Mouse (Mus musculus) forebrain, embryonic 10.5 days (tissue): ENCODE measurements around the gene Gm20816. TPM values are rescaled to one million over a fixed set of nuclear protein-coding genes. Genes with fewer than 3 reads are reported as not detected.
"Not testable (repeated sequence)": the region's sequence is repeated elsewhere in the genome, so short reads cannot be mapped to it uniquely, and the experiment has no call there.

Experiments
- DNase-seq: peaks from one replicate; pipeline ENCODE4 v3.0.0-alpha.2; 2017; ENCODE audit warnings: low spot score; ENCODE audit errors: extremely low spot score
- H3K27ac ChIP-seq: fragments of 300-500 bp; sonication (generic); 2 replicates; pipeline ENCODE4 v1.5.1; 2016; ENCODE audit warnings: mild to moderate bottlenecking
- H3K27me3 ChIP-seq: fragments of 300-500 bp; sonication (generic); 2 replicates; pipeline ENCODE4 v1.6.1; 2016; ENCODE audit warnings: mild to moderate bottlenecking; ENCODE audit not compliant: poor library complexity, severe bottlenecking
- H3K36me3 ChIP-seq: fragments of 300-500 bp; sonication (generic); replicated peaks from 2 replicates; pipeline ENCODE4 v1.6.1; 2016; ENCODE audit warnings: mild to moderate bottlenecking, moderate library complexity
- H3K4me1 ChIP-seq: fragments of 300-500 bp; sonication (generic); 2 replicates; pipeline ENCODE4 v1.6.1; 2016
- H3K4me3 ChIP-seq: fragments of 300-500 bp; sonication (generic); 2 replicates; pipeline ENCODE4 v1.5.1; 2016; ENCODE audit warnings: mild to moderate bottlenecking, moderate library complexity
- H3K9me3 ChIP-seq: fragments of 300-500 bp; sonication (generic); 2 replicates; pipeline ENCODE4 v1.6.1; 2016; ENCODE audit warnings: mild to moderate bottlenecking, moderate library complexity
- WGBS: fragments of 180-500 bp; shearing (Covaris S2); methylation state at CpG from one replicate; pipeline ENCODE4 v1.1.7; 2016; 5-methylcytosine and 5-hydroxymethylcytosine counted together
- polyA plus RNA-seq: library from polyadenylated mRNA; unstranded; fragments of >200 nt; fragmentation: Nextera tagmentation; extraction: Ambion mirVana; gene quantifications from 2 replicates; pipeline ENCODE4 v1.2.1, GENCODE M21; 2016

Gene Gm20816
- polyA plus RNA-seq, result not detected in 2 replicates

- H3K27ac ChIP-seq, H3K9me3 ChIP-seq, H3K4me1 ChIP-seq, H3K4me3 ChIP-seq, H3K27me3 ChIP-seq, DNase-seq, H3K36me3 ChIP-seq: not testable (repeated sequence)
- WGBS, result no CpG with 5 or more reads among the region's 3 CpGs
Observed at GRCm38 (mm10) chrY:68537655-68538054, at the start of gene Gm20816. Gene Gm20816 (plus strand): TSS chrY:68537955.

Other genes starting within 250 kb of the Gm20816 start
- not detected in 2 replicates for gene Gm20937, start 243.1 kb upstream of the Gm20816 start, polyA plus RNA-seq